Mouse (Mus musculus) ovary, postnatal 36 days (tissue): ENCODE measurements around the gene Gm4871.
A peak's percentile ranks its signal among the peaks of the same experiment; 100 is the strongest.
"Not testable (repeated sequence)": the region's sequence is repeated elsewhere in the genome, so short reads cannot be mapped to it uniquely, and the experiment has no call there.

ENCODE experiments used
- DNase-seq: peaks from one replicate; pipeline ENCODE4 v3.0.0; 2022; ENCODE audit warnings: low spot score, mixed read lengths

The Gm4871 gene

GRCm38 (mm10) chr5:145032391-145032790 is at the start of gene Gm4871:
Gene Gm4871 (minus strand): TSS chr5:145032754.
- DNase-seq, result not testable (repeated sequence)

GRCm38 (mm10) chr5:145081866-145082613 is 49.5 kb upstream of the Gm4871 start:
- no peak for DNase-seq

- DNase-seq, result no peak
Measured at GRCm38 (mm10) chr5:145075081-145075480, 42.5 kb upstream of the Gm4871 start.

DNA sequence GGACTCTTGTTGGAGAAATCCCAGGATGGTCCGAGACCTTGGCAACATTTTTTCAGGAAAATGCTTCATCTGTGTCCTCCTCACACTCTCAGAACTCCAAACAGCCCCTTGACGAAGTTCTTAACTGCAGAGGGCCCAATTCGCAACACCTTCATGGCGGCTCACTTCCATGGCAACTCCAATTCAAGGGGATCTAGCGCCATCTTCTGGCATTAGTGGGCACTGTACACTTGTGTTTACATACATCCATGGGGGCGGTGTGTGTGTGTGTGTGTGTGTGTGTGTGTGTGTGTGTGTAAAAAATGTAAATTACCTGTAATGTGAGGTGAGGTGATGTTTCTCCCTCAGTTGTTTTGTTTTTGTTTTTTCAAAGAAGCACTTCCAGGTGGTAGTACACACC is 38.8 kb upstream of the Gm4871 start:
- DNase-seq, result no peak

DNA sequence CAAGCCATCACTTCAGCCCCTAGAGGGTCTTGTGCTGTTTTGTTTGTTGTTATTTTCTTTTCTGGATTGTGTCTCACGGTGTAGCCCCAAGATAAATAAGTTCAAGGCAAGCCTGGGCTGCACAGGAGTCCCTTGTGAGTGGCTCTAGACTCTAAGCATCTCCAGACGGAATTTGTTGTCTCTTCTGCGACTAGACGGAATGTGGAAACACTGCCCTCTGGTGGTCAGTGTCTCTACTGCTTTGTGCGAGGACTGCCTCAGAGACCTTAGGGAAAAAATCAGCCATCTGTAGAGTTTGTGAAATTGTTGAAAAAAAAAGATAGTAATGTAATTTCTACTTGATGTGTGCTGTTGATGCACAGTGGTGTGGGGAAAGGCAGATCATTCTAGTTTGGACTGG is 37.2 kb upstream of the Gm4871 start:
- peak; percentile 56 for DNase-seq

DNA sequence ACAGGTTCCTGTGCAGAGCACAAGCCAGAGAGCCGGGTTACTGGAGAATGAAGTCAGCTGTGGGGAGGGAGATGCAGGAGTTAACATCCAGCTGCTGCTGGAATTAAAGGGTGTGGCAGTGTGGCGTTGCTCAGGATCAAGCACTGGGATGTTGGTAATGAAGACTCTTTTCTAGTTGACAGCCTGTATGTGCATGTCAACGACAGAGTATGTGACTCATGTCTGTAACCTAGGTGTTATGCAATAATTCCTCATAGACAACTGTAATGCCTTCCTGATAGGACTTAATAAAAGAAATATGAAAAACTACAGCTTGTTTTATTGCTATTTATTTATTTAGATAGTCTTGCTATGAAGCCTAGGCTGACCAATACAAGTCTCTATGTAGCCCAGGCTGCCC is 36.3 kb upstream of the Gm4871 start:
- no peak for DNase-seq

- DNase-seq, result no peak
Measured at GRCm38 (mm10) chr5:145064765-145065340, 32.3 kb upstream of the Gm4871 start.

GRCm38 (mm10) chr5:145059524-145059923 is 27.0 kb upstream of the Gm4871 start:
- DNase-seq, result no peak

DNA sequence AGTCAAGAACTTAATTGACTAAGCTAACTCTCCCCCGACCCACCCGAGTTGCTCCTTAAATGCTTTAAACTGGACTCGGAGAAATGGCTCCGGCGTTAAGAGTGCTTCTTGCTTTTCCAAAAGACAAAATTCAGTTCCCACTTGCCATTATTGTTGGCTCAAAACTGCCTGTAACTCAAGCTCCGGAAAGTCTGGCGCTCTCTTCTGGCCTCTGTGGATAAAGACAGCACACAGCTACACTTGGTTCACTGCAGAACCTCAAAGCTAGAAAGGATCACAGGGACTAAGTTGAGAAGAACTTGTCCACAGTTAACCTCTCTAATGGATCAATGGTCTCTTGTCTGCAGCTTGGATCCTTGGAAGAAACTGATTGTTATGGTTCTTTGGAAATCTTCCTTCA is 26.2 kb upstream of the Gm4871 start:
- no peak for DNase-seq

DNA sequence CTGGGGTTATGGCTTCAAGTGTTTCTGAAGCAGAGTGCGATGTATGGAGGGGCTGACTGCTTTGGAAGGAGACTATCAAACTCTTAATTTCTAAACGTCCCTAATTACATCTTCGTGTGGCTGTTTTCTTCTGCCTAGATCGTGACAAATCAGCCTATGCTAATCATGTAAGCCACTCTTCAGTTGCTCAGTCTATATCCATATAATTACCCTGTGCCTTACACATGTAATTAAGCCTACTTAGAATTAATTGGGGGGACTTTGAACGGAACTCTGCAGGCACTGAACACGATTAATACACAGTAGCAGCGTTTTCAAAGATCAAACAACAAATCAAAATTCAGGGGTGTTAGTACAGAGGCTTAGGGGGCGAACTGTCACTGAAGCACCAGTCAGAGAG is 25.4 kb upstream of the Gm4871 start:
- DNase-seq, result no peak

DNA sequence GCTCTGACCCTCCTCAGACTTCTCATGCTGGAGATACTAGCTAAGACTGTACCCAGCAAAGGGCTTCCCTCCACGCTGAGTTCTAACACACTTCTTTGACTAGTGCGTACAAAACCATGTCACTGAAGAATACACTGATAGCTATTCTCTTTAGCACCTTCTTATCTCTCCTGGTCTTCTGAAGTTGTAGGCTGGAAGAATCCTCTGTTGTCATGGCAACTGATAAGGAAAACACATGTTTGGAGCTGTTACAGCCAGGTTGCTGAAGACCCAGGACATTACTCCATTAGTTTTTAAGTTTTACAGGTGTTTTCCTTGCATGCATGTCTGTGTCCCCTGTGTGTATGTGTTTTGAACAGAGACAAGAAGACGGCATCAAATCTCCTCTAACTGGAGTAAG is 21.6 kb upstream of the Gm4871 start:
- DNase-seq, result not testable (repeated sequence)

DNA sequence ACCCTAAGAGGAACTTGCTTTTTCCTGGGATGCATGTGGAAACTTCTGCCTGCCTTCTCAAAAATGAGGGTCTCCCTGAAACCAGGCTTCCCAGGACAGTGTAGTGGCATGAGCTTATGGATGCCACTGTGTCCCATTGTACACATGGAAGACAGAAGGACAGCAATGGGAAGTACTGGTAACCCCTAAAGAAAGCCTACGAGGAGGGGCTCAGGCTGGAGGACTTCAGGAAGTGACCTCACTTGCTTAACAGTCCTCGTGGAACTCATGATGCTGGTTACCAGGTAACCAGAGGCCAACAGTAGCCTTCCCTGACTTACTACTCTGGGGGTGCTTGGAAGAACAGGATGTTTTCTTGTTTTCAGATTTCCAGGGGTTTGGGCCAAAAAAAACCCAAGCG is 10.1 kb upstream of the Gm4871 start, which contains the start of gene 1700018F24Rik:
1700018F24Rik (plus strand) TSS at position 301 of the 400 bp plus-strand sequence.
- not testable (repeated sequence) for DNase-seq

DNA sequence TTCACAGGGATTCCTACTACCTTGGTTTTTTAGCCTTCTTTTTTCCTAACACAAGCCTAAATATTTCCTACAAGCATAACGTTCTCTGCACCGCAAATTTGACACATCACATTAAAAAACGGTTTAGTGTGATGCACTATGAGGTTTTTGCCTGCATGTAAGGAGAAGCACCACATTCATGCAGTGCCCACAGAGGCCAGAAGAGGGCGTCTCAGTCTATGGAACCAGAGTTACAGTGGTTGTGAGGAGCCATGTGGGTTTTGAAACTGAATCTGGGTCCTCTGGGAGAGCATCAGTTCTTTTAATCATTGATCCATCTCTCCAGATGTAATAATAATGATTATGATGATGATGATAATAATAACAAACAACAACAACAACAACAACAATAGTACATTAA is 9.1 kb upstream of the Gm4871 start:
- no peak for DNase-seq

DNA sequence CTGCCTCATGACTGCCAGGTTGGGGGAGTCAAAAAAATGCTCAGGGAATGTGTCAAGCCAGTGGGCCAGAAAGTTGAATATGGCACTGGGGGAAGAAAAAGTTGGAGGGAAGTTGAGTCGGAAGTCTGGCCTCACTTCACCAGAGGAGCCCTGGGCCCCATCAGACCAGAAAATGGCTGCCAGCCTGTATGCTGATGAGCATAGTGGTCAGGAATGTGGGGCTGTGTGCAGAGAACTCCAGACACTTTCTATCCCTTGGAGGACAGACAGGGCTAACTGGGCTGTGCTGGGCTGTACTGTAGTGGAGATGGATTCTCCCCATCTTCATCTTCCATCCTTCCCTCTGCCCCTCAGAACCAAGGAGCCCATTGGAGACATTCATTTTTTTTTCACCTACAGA is 2.1 kb downstream of the Gm4871 start:
- DNase-seq, result not testable (repeated sequence)

DNA sequence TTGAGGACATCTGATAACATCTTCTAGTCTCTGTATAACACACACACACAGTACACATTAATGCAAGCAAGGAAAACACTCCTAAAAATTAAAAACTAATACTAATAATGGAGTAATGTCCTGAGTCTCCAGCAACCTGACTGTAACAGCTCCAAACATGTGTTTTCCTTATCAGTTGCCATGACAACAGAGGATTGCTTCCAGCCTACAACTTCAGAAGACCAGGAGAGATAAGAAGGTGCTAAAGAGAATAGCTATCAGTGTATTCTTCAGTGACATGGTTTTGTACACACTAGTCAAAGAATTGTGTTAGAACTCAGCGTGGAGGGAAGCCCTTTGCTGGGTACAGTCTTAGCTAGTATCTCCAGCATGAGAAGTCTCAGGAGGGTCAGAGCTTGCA is 11.8 kb downstream of the Gm4871 start:
- not testable (repeated sequence) for DNase-seq

- DNase-seq, result not testable (repeated sequence)
Measured at GRCm38 (mm10) chr5:145020254-145020653, 12.3 kb downstream of the Gm4871 start.

- DNase-seq, result not testable (repeated sequence)
Measured at GRCm38 (mm10) chr5:145016761-145017160, 15.8 kb downstream of the Gm4871 start.

DNA sequence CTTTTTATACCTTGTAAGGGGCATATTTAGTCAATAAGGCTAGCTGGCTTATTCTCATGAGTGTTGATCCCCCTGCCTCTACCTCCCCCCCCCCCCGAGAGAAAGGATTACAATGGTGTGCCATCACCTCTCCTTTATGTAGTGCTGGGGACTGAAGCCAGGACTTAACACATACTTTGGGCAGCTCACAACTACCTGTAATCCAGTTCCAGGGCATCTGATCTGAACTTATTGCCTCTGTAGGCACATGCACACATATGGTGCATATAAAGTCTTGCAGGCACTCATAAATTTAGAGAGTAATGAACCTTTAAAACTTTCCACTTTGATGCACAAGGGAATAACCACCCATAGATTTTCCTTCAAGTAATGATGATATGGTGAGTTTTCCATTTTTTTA is 18.3 kb downstream of the Gm4871 start:
- no peak for DNase-seq

GRCm38 (mm10) chr5:145008878-145009659 is 23.5 kb downstream of the Gm4871 start:
- no peak for DNase-seq

DNA sequence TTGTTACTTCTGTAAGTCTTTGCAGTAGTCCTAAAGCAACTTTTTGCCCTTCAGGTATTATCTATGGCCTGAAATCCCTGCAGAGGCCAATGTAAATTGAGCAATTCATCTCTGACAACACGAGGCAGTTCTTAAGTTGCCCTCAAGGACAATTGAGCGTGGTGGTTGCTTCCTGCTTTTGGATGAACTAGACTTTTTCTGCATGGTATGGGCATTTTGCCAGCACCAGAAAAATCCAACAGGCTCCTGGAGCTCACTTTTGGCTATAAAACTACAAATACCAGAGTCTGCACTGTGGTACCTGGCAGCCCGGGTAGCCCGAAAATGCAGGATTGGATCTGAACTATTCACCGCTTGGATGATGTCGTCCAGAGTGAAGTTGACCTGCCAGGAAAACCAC is 27.0 kb downstream of the Gm4871 start:
- DNase-seq, result no peak

DNA sequence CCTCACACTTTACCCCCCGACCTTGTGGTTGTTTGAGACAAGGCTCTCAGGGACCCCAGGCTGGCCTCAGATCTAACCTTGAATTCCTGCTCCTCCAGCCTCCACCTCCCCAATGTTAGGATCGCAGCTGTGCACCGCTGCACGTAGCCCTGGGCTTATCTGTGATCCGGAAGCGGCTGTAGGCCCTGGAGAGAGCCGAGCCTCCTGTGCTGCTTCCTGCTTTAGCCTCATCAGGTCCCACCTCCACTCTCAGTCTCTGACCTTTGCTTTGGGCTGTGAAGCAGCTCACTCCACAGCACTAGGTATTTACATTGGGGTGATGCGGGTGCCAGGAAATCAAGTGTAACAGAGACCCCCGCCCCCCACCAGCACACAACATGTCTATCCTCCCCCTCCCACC is 28.1 kb downstream of the Gm4871 start:
- no peak for DNase-seq

DNA sequence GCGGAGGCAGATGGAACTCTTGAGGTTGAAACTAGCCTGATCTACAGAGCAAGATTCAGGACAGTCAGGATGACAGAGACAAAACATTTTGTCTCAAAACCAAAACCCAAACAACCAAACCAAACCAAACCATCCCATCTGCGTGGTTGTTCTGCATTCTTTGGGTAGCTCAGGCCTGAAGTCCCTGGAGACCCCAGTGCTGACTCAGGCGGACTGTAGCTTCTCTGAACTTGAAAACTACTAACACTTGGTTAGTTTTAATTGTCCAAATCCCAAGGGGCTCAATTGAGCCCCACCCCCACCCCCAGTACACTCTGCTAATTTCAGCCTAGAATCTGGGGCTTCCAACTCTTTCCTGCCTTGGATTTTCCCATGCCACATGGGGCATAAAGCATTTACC is 29.2 kb downstream of the Gm4871 start:
- no peak for DNase-seq

- DNase-seq, result no peak
Measured at GRCm38 (mm10) chr5:144998491-144998890, 34.1 kb downstream of the Gm4871 start.
